Mouse (Mus musculus) neural tube, embryonic 15.5 days (tissue): ENCODE measurements around the gene Dlst. TPM values are rescaled to one million over a fixed set of nuclear protein-coding genes. Genes with fewer than 3 reads are reported as not detected.
A peak's percentile ranks its signal among the peaks of the same experiment; 100 is the strongest.
"Not testable (repeated sequence)": the region's sequence is repeated elsewhere in the genome, so short reads cannot be mapped to it uniquely, and the experiment has no call there.

Experiments
- ATAC-seq: fragments of 200-750 bp; cut with Nextera tagmentation; 2 replicates; pipeline ENCODE4 v1.8.0; 2017; ENCODE audit warnings: mild to moderate bottlenecking, moderate TSS enrichment, moderate library complexity; ENCODE audit not compliant: low FRiP score
- H3K27ac ChIP-seq: fragments of 300-500 bp; sonication (generic); replicated peaks from 2 replicates; pipeline ENCODE4 v1.5.1; 2015; ENCODE audit warnings: mild to moderate bottlenecking, inconsistent platforms
- H3K27me3 ChIP-seq: fragments of 300-500 bp; sonication (generic); replicated peaks from 2 replicates; pipeline ENCODE4 v1.6.1; 2015; ENCODE audit warnings: inconsistent platforms
- H3K36me3 ChIP-seq: fragments of 300-500 bp; sonication (generic); 2 replicates; pipeline ENCODE4 v1.6.1; 2015; ENCODE audit warnings: inconsistent platforms
- H3K4me1 ChIP-seq: fragments of 300-500 bp; sonication (generic); 2 replicates; pipeline ENCODE4 v1.6.1; 2015; ENCODE audit warnings: inconsistent platforms
- H3K4me2 ChIP-seq: fragments of 300-500 bp; sonication (generic); 2 replicates; pipeline ENCODE4 v1.6.1; 2015; ENCODE audit warnings: inconsistent platforms, mild to moderate bottlenecking, moderate library complexity
- H3K4me3 ChIP-seq: fragments of 300-500 bp; sonication (generic); replicated peaks from 2 replicates; pipeline ENCODE4 v1.5.1; 2015; ENCODE audit warnings: mild to moderate bottlenecking, inconsistent platforms
- H3K9ac ChIP-seq: fragments of 300-500 bp; sonication (generic); replicated peaks from 2 replicates; pipeline ENCODE4 v1.6.1; 2015; ENCODE audit warnings: mild to moderate bottlenecking, inconsistent platforms
- H3K9me3 ChIP-seq: fragments of 300-500 bp; sonication (generic); replicated peaks from 2 replicates; pipeline ENCODE4 v1.6.1; 2016; ENCODE audit warnings: inconsistent platforms
- WGBS: fragments of 180-500 bp; shearing (Covaris S2); methylation state at CpG from one replicate; pipeline ENCODE4 v1.1.7; 2015; ENCODE audit warnings: mixed read lengths; 5-methylcytosine and 5-hydroxymethylcytosine counted together
- polyA plus RNA-seq: library from polyadenylated mRNA; unstranded; fragments of >200 nt; fragmentation: Nextera tagmentation; extraction: Ambion mirVana; gene quantifications from 2 replicates; pipeline ENCODE4 v1.2.1, GENCODE M21; 2015

The Dlst gene
- polyA plus RNA-seq, 1 experiment from 2014 or later: 117 TPM

GRCm38 (mm10) chr12:85140036-85140701, 29.5 kb downstream of the Dlst start:
- H3K27ac ChIP-seq: no peak overlapping the region
- H3K36me3 ChIP-seq: peaks cover 50% of the 10 kb centered on the region
- 48% methylated on average over 18 of the region's 18 CpGs for WGBS
- no peak for ATAC-seq
- no peaks in the 10 kb centered on the region for H3K9me3 ChIP-seq
- no peak overlapping the region for H3K4me2 ChIP-seq
- no peaks in the 10 kb centered on the region; the same call in 1 of the 2 replicates for H3K4me1 ChIP-seq
- H3K4me3 ChIP-seq: no peak overlapping the region
- H3K9ac ChIP-seq: no peak overlapping the region
- H3K27me3 ChIP-seq: no peaks in the 10 kb centered on the region

DNA sequence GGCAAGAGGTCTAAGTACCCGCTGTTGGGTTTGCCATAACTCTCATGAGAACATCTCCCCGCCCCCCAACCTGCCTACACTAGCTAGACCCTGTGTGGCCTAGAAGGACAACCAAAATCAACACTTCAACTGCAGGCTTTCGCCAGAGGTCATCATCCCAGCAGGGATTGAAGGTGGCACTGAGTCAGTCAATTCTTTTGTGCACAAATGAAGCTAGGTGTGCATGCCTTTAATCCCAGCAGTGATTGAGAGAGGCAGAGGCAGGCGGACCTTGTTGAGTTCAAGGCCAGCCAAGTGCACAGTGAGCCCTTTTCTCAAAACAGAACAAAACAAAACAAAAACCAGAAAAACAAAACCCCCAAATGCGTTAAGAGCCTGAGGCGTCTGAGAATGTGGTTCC, 30.5 kb downstream of the Dlst start:
- H3K4me3 ChIP-seq: no peak overlapping the region
- no peaks in the 10 kb centered on the region for H3K27me3 ChIP-seq
- H3K9ac ChIP-seq: no peak overlapping the region
- H3K4me1 ChIP-seq: peaks cover 1% of the 10 kb centered on the region; the same call in 1 of the 2 replicates
- H3K9me3 ChIP-seq: no peaks in the 10 kb centered on the region
- peaks cover 42% of the 10 kb centered on the region for H3K36me3 ChIP-seq
- H3K4me2 ChIP-seq: no peak overlapping the region
- 83% methylated on average over 6 of the region's 6 CpGs for WGBS
- H3K27ac ChIP-seq: no peak overlapping the region
- ATAC-seq: no peak

DNA sequence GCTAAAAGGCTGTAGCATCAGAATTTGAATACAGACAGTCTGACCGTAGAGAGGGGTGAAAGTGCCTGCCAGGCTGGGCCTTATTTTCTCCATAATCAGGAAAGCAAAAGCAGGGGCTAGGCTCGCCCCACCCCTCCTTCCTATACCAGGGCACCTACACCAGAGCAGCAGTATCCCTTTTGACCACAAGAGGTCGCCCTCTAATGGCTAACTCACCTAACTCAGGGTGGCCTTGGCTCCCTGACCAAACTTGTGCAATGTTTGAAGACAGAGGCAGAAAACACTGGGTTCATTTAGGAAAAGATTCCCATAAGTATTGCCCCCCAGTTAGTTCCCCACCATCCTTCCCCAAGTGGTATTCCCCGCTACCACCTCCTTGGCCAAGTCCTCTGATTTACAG, 32.2 kb downstream of the Dlst start:
- 24% methylated on average over 4 of the region's 4 CpGs for WGBS
- Histone ChIP-seq H3K4me1 (0 out of 2 replicates have a peak, but pooled peaks cover 5% of the 10 kb centered on the region), H3K27me3 (no peaks in the 10 kb centered on the region), H3K9ac (no peak overlapping the region), H3K9me3 (no peaks in the 10 kb centered on the region), H3K36me3 (peaks cover 37% of the 10 kb centered on the region), H3K27ac (no peak overlapping the region), H3K4me2 (no peak overlapping the region), H3K4me3 (no peak overlapping the region)
- ATAC-seq: 0 out of 2 replicates have a peak, but pooled peaks have one; percentile 60

DNA sequence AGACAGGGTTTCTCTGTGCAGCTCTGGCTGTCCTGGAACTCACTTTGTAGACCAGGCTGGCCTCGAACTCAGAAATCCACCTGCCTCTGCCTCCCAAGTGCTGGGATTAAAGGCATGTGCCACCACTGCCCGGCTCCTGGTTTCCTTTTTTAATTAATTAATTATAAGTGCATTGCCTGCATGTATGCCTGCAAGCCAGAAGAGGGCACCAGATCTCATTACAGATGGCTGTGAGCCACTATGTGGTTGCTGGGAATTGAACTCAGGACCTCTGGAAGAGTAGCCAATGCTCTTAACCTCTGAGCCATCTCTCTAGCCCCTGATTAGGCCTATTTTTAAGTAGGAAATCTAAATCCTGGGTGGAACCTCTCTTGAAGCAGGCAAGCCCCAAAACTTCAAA, 33.6 kb downstream of the Dlst start:
- H3K4me2 ChIP-seq, H3K4me1 ChIP-seq, H3K9ac ChIP-seq, H3K9me3 ChIP-seq, ATAC-seq, H3K27ac ChIP-seq, H3K27me3 ChIP-seq, H3K4me3 ChIP-seq: not testable (repeated sequence)
- 64% methylated on average over 2 of the region's 2 CpGs for WGBS
- peaks cover 29% of the 10 kb centered on the region for H3K36me3 ChIP-seq

DNA sequence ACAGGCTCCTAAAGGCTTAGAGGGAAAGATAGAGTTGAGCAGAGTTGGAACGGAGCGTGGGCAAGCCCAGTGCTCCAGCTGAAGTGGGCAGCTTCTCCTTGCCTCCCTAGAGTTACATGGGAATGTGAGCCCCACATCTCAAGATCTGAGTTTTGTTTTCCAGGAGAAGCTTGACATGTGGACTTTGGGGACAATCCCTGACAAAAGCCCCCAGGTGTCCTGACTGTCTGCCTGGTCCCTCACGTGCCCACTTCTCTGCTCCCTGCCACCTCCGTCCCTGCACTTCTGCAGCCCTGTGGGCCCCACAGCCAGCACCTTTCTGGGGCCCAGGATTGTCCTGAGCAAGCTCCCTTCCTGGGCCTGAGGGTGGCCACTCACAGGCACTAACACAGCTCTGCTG, 34.2 kb downstream of the Dlst start:
- 90% methylated on average over 4 of the region's 4 CpGs for WGBS

GRCm38 (mm10) chr12:85145630-85146029, 35.0 kb downstream of the Dlst start:
- H3K27me3 ChIP-seq: no peaks in the 10 kb centered on the region
- peaks cover 22% of the 10 kb centered on the region for H3K4me1 ChIP-seq
- H3K9me3 ChIP-seq: no peaks in the 10 kb centered on the region
- ATAC-seq: 0 out of 2 replicates have a peak, but pooled peaks have one; percentile 18
- peaks cover 23% of the 10 kb centered on the region for H3K36me3 ChIP-seq
- H3K9ac ChIP-seq: no peak overlapping the region
- WGBS: 66% methylated on average over 9 of the region's 9 CpGs
- H3K4me2 ChIP-seq: no peak overlapping the region
- no peak overlapping the region for H3K4me3 ChIP-seq
- H3K27ac ChIP-seq: no peak overlapping the region

More for the DNA sequence above, 34.2 kb downstream of the Dlst start:
- no peaks in the 10 kb centered on the region for H3K9me3 ChIP-seq
- H3K4me2 ChIP-seq: no peak overlapping the region
- peaks cover 14% of the 10 kb centered on the region for H3K4me1 ChIP-seq
- H3K4me3 ChIP-seq: no peak overlapping the region
- peaks cover 26% of the 10 kb centered on the region for H3K36me3 ChIP-seq
- H3K27me3 ChIP-seq: no peaks in the 10 kb centered on the region
- no peak for ATAC-seq
- no peak overlapping the region for H3K27ac ChIP-seq
- H3K9ac ChIP-seq: no peak overlapping the region

DNA sequence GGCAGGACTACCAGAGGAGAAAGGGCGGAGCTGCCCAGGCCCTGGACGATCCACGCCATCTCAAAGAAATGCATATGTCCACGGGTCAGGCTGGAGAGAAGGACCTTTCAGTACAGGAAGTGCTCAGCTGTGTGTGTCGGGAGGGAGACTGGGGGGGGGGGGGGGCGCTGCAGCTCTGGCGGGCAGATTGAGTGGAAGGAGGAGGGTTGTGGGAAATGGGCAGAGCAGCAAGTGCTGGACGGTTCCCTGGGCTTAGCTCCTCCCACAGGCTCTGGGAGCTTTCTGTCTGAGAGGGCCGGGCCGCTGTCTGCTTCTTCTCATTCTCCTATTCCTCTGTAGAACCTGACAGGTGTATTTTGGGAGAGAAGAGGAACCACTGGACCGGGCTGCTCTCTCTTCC, 35.7 kb downstream of the Dlst start:
- peaks cover 28% of the 10 kb centered on the region for H3K4me1 ChIP-seq
- no peak overlapping the region for H3K27ac ChIP-seq
- H3K4me3 ChIP-seq: no peak overlapping the region
- peaks cover 23% of the 10 kb centered on the region for H3K36me3 ChIP-seq
- no peak overlapping the region for H3K9ac ChIP-seq
- H3K4me2 ChIP-seq: no peak overlapping the region
- H3K9me3 ChIP-seq: no peaks in the 10 kb centered on the region
- no peak for ATAC-seq
- H3K27me3 ChIP-seq: no peaks in the 10 kb centered on the region
- WGBS: 38% methylated on average over 10 of the region's 11 CpGs

DNA sequence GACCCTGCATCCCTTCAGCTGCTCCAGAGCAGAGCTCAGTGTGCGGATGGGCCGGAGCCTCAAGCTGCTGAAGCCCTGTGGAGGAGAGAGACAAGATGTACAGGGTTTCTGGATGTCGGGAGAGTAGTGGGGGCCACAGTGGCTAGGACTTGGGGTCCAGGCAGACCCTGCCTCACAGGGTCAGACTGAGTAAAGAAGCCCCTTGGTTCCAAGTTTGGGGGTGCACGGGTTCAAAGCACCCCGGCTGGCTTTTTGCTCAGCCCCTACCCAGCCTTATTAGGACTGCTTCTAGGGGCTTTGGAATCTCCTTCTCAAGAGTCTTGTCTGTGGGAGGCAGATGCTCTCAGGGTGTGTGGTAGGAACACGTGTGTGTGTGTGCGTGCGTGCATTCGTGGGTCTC, 36.2 kb downstream of the Dlst start:
- ATAC-seq: no peak
- H3K4me1 ChIP-seq: peaks cover 32% of the 10 kb centered on the region
- H3K4me3 ChIP-seq: no peak overlapping the region
- WGBS: 77% methylated on average over 9 of the region's 9 CpGs
- no peak overlapping the region for H3K4me2 ChIP-seq
- no peak overlapping the region for H3K27ac ChIP-seq
- H3K9ac ChIP-seq: no peak overlapping the region
- no peaks in the 10 kb centered on the region for H3K9me3 ChIP-seq
- H3K27me3 ChIP-seq: no peaks in the 10 kb centered on the region
- peaks cover 21% of the 10 kb centered on the region for H3K36me3 ChIP-seq

- Histone ChIP-seq H3K27me3 (no peaks in the 10 kb centered on the region), H3K4me3 (peak overlapping the region; percentile 58), H3K36me3 (peaks cover 10% of the 10 kb centered on the region), H3K4me2 (peak overlapping the region; percentile 66), H3K9me3 (no peaks in the 10 kb centered on the region), H3K9ac (peak overlapping the region; percentile 75), H3K4me1 (peaks cover 32% of the 10 kb centered on the region), H3K27ac (peak overlapping the region; percentile 74)
- 10% methylated on average over 20 of the region's 20 CpGs for WGBS
- ATAC-seq: peak; percentile 25
These were observed 39.8 kb downstream of the Dlst start for GRCm38 (mm10) chr12:85150321-85151001.

DNA sequence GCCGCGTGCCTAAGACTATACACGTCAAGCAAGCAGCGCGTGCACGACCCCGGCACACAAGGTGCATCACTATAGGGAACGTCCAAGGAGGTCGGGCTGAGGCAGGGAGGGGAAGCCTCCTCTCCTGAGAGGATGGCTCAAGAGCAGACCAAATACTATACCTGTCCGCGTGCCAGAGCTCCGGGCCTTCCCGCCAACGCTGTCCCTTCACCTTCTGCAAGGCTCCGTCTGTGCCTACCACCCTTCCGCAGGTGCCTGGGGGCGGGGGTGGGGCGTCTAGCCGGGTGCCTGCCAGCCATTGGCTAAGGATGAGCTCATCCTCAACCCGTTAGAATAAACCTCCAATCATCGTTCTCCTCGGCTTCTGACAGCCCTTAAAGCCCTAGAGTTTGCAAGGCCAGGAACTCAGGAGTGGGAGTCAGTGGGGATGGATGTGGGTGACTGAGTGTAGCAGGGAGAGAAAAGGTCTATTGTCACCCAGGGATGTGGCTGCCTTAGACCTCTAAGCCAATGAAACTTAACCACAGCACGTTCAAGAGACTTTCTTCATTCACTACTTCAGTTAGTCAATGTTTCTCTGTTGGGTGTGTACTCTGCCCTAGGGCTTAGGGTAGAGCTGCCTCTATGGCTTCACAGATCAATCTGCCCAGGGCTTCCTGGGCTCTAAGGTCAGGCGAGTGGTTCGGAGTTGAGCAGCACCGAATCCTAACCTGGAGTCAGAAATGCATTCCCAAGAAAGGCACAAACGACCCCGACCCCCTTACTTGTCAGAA, 40.6 kb downstream of the Dlst start, which contains the start of gene Rps6kl1:
TSS of gene Rps6kl1 (minus strand) at position 263 of the 773 bp plus-strand sequence.
- Histone ChIP-seq H3K27ac (peak within 1 kb of the TSS; percentile 74), H3K9me3 (no peaks in the 10 kb centered on the region), H3K4me1 (peaks cover 29% of the 10 kb centered on the region), H3K27me3 (no peaks in the 10 kb centered on the region), H3K4me3 (peak within 1 kb of the TSS; percentile 58), H3K4me2 (peak within 1 kb of the TSS; percentile 66), H3K9ac (peak within 1 kb of the TSS; percentile 75), H3K36me3 (peaks cover 10% of the 10 kb centered on the region)
- ATAC-seq: peak; percentile 97
- WGBS: 15% methylated on average over 28 of the region's 28 CpGs

- H3K9ac ChIP-seq: no peak overlapping the region
- no peak overlapping the region for H3K4me3 ChIP-seq
- H3K4me2 ChIP-seq: no peak overlapping the region
- H3K4me1 ChIP-seq: peaks cover 26% of the 10 kb centered on the region
- H3K36me3 ChIP-seq: no peaks in the 10 kb centered on the region
- no peaks in the 10 kb centered on the region for H3K27me3 ChIP-seq
- WGBS: 86% methylated on average over 3 of the region's 3 CpGs
- ATAC-seq: no peak
- no peak overlapping the region for H3K27ac ChIP-seq
- no peaks in the 10 kb centered on the region for H3K9me3 ChIP-seq
These were observed 42.4 kb downstream of the Dlst start for GRCm38 (mm10) chr12:85153011-85153410.
